Mouse (Mus musculus): ENCODE results near the gene Mmp28.

DNA sequence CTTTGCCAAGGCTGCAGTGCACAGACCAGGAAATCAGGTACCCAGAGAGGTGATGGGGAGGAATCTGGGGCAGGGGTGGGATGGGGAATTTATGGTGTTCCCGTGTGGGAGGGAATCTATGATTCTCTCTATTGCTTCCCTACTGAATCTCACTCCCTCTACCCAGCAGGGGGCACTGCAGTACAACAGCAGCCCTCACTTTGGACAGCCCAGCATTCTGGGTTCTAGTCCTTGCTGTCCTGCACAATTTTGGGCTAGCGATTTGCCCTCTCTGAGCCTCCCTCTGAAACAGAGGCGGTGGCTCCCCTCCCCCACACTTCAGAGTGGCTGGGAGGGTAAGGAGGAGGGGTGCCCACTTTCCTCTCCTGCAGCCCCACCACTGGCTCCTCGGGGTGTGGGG, 42.5 kb downstream of the Mmp28 start:
- TF ChIP-seq EP300 (IDR thresholded peaks at IDR 0.05; ENCODE audit: insufficient read depth, low read depth, low read length) = no peak
- TF ChIP-seq POLR2A (IDR thresholded peaks at IDR 0.05; ENCODE audit: insufficient read depth, low read length) = no peak

Data from ES-Bruce4 (cell line).